Mouse (Mus musculus) C2C12 (cell line): ENCODE data around the gene Rhox13. TPM values are rescaled to one million over a fixed set of nuclear protein-coding genes. Genes with fewer than 3 reads are reported as not detected.

Source experiments
- H3K27me3 ChIP-seq: one replicate; pipeline ENCODE4 v1.6.1; 2011; ENCODE audit not compliant: control insufficient read depth, insufficient read depth, insufficient read length
- H3K36me3 ChIP-seq: one replicate; pipeline ENCODE4 v1.6.1; 2011; ENCODE audit not compliant: control insufficient read depth, insufficient read depth
- H3K4me3 ChIP-seq: one replicate; pipeline ENCODE4 v1.5.1; 2011; ENCODE audit warnings: mild to moderate bottlenecking, control low read depth; ENCODE audit not compliant: poor library complexity, insufficient read depth, severe bottlenecking
- H3K79me2 ChIP-seq: one replicate; pipeline ENCODE4 v1.6.1; 2011; ENCODE audit not compliant: control insufficient read depth, insufficient read depth
- H3K79me3 ChIP-seq: one replicate; pipeline ENCODE4 v1.6.1; 2011; ENCODE audit warnings: low read depth, control low read depth
- H3ac ChIP-seq: one replicate; pipeline ENCODE3; 2011; ENCODE audit warnings: low read depth; ENCODE audit not compliant: control insufficient read depth, insufficient read length
- CEBPB ChIP-seq: IDR thresholded peaks from one replicate; pipeline ENCODE4 v1.6.1; 2011; ENCODE audit warnings: low read depth, mild to moderate bottlenecking, control low read depth, moderate library complexity
- CTCF ChIP-seq: IDR thresholded peaks from one replicate; pipeline ENCODE4 v1.5.1; 2011; ENCODE audit not compliant: control insufficient read depth, insufficient read depth, insufficient read length
- FOSL1 ChIP-seq: IDR thresholded peaks from one replicate; pipeline ENCODE4 v1.8.0; 2011; ENCODE audit warnings: mild to moderate bottlenecking, low read length; ENCODE audit not compliant: poor library complexity, insufficient read depth, severe bottlenecking
- MAX ChIP-seq: IDR thresholded peaks from one replicate; pipeline ENCODE4 v1.6.1; 2011; ENCODE audit warnings: mild to moderate bottlenecking, control low read depth
- MYOD1 ChIP-seq: IDR thresholded peaks from one replicate; pipeline ENCODE4 v1.6.1; 2011; ENCODE audit warnings: low read depth; ENCODE audit not compliant: control insufficient read depth, insufficient read length
- MYOG ChIP-seq: IDR thresholded peaks from one replicate; pipeline ENCODE4 v1.6.1; 2011; ENCODE audit not compliant: control insufficient read depth, insufficient read length; ENCODE audit errors: extremely low read depth
- USF1 ChIP-seq: IDR thresholded peaks from one replicate; pipeline ENCODE4 v1.6.1; 2011; ENCODE audit warnings: low read depth, mild to moderate bottlenecking, control low read depth, moderate library complexity
- long read RNA-seq, 2 experiments: library from polyadenylated mRNA; unstranded; transcript quantifications; one replicate each; pipeline ENCODE4 v2.0.0; 2019 to 2020
- polyA plus RNA-seq: library from polyadenylated mRNA; unstranded; fragments of >200 nt; fragmentation: generic; extraction: Trizol; gene quantifications from one replicate; pipeline ENCODE4 v1.2.1, GENCODE M21; 2012; ENCODE audit warnings: missing spikeins

Gene Rhox13
- not detected for polyA plus RNA-seq
- long read RNA-seq, experiment 1: 0 reads
- long read RNA-seq, experiment 2: 0 reads

DNA sequence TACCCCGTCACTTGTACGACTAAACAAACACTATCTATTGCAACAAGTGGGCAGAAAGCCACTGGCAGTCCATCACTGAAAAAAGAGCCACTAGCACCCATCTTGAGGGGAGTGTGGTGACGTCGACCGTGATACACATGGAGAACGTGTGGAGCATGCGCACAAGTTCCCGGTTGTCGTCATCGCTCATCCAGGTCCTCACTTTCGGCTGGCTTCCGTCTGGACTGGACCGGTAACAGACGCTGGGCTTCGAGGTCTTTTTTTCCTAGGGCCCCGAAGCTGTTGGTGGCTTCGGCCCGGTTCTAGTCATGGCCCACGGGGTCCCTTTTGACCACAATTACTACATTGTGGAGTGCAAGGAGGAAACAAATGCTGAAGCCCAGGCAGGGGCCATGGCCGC is at the start of gene Rhox13:
Gene Rhox13 (plus strand): TSS at position 238 of the 400 bp plus-strand sequence.
- TF ChIP-seq CTCF (no peak), MYOG (no peak), CEBPB (no peak), MYOD1 (no peak), USF1 (no peak)
- Histone ChIP-seq H3K79me2 (no peaks in the 10 kb centered on the region), H3ac (no peak within 1 kb of the TSS), H3K79me3 (no peaks in the 10 kb centered on the region), H3K36me3 (no peaks in the 10 kb centered on the region), H3K4me3 (no peak within 1 kb of the TSS), H3K27me3 (no peaks in the 10 kb centered on the region)

DNA sequence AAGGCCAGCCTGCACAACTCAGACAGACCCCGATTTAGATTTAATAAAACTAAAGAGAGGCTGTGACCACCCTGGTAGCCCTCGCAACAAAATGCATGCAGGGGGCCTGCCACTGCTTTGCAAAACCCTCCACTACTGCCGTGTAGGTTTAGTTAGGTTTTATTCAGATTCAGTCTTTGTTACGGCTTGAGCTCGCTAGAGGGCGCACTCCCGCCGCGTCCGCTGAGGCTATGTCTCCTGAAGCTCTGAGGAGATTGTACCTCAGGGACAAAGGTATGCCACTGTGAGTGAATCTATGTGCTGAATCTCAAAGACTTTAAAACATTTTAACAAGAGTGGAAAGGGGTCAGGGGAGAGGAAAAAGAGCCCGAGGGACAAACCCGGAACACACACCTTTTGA is 36.8 kb upstream of the Rhox13 start:
- H3ac ChIP-seq: no peak overlapping the region
- no peaks in the 10 kb centered on the region for H3K36me3 ChIP-seq
- no peaks in the 10 kb centered on the region for H3K27me3 ChIP-seq
- H3K4me3 ChIP-seq: no peak overlapping the region
- no peaks in the 10 kb centered on the region for H3K79me3 ChIP-seq
- TF ChIP-seq USF1 (no peak), CTCF (peak; percentile 2), MAX (no peak)
- no peaks in the 10 kb centered on the region for H3K79me2 ChIP-seq

DNA sequence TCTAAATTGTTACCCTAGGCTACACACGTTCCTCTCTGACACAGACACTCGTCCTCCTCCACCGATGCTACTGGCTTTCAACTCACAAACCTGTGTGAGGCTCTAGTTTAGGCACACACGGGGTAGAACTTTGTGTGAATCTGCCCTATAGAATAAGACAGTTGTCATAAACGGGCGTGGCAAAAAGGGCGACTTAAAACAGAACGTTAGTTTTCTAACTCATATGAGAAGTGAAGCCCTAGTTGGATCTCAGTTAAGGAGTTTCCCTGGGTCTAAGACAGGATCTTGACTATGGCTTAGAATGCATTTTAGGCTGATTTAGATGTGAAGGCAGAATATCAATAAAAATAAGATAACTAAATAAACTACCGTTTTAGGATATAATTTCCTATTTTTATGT is 36.0 kb upstream of the Rhox13 start, which contains the start of gene Rhox11:
Gene Rhox11 (minus strand): TSS at position 101 of the 400 bp plus-strand sequence.
- no peaks in the 10 kb centered on the region for H3K36me3 ChIP-seq
- H3K79me3 ChIP-seq: no peaks in the 10 kb centered on the region
- no peaks in the 10 kb centered on the region for H3K27me3 ChIP-seq
- TF ChIP-seq MYOD1: no peak
- TF ChIP-seq MYOG: no peak
- TF ChIP-seq USF1: no peak
- no peak for TF ChIP-seq CTCF
- TF ChIP-seq CEBPB: no peak
- TF ChIP-seq MAX: no peak
- no peak for TF ChIP-seq FOSL1
- no peak within 1 kb of the TSS for H3ac ChIP-seq
- no peak within 1 kb of the TSS for H3K4me3 ChIP-seq
- no peaks in the 10 kb centered on the region for H3K79me2 ChIP-seq

DNA sequence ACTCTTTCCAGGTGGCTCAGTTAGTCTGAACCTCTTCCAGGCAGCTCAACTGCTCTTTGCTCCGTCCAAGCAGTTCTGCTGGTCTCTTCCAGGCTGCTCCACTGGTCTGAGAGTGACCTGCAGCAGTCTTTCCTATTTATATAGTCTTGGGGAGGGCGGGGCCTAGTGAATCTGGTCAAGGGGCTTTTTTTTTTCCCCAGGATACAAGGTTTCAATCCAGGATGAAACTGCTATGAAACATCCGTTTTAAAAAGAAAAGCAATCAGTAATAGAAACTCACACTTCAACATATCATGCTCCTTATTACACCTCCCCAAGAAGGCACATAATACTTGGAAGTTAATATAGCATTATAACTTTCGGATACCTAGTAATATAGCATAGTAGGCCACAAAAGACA is 10.2 kb upstream of the Rhox13 start, which contains the start of gene Rhox12:
Gene Rhox12 (minus strand): TSS at position 101 of the 400 bp plus-strand sequence.
- no peak for TF ChIP-seq MAX
- no peak for TF ChIP-seq FOSL1
- no peak for TF ChIP-seq CTCF
- no peak for TF ChIP-seq MYOG
- TF ChIP-seq USF1: no peak
- no peak for TF ChIP-seq CEBPB
- TF ChIP-seq MYOD1: no peak
- no peaks in the 10 kb centered on the region for H3K27me3 ChIP-seq
- H3K79me2 ChIP-seq: no peaks in the 10 kb centered on the region
- no peaks in the 10 kb centered on the region for H3K36me3 ChIP-seq
- H3K79me3 ChIP-seq: no peaks in the 10 kb centered on the region
- no peak within 1 kb of the TSS for H3ac ChIP-seq
- H3K4me3 ChIP-seq: no peak within 1 kb of the TSS

DNA sequence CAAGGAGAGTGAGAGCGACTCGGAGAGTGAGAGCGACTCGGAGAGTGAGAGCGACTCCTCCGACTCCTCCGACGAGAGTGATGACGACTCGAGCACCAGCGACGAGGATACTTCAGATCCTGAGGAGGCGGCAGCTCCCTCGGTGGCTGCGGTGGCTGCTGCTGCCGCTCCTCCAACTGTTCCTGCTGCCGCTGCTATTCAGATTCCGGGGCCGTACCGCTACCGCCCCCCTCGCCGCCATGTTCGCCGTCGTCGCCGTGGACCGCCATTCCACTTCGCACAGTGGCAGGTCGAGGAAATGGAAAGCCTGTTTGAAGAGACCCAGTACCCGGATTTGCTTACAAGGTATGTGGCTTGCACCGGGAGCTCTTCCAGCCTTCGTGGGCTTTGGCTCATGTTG is 459 bp downstream of the Rhox13 start:
- Histone ChIP-seq H3K4me3 (no peak overlapping the region), H3K79me2 (no peaks in the 10 kb centered on the region), H3K36me3 (no peaks in the 10 kb centered on the region), H3K79me3 (no peaks in the 10 kb centered on the region), H3ac (no peak overlapping the region), H3K27me3 (no peaks in the 10 kb centered on the region)
- no peak for TF ChIP-seq MYOG
- TF ChIP-seq CEBPB: no peak
- no peak for TF ChIP-seq MYOD1
- no peak for TF ChIP-seq USF1
- no peak for TF ChIP-seq CTCF
- no peak for TF ChIP-seq FOSL1
- no peak for TF ChIP-seq MAX

DNA sequence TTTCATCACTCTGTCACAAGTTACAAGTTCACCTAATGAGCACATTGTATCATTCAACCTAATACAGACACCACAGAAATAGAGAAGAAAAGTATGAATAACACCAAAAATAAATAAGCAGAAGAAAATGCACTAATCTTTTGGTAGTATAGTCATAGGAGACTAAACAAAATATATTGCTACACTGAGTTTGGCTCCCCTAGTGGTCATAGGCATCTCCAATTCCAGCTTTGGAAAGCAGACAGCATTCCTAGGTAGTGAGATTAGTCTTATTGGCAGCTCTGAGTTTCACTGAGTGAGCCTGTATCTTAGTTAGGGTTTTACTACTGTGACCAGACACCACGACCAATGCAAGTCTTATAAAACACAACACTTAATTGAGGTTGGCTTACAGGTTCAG is 38.1 kb downstream of the Rhox13 start:
- no peak overlapping the region for H3ac ChIP-seq
- H3K4me3 ChIP-seq: no peak overlapping the region
- H3K36me3 ChIP-seq: no peaks in the 10 kb centered on the region
- no peaks in the 10 kb centered on the region for H3K79me2 ChIP-seq
- H3K27me3 ChIP-seq: no peaks in the 10 kb centered on the region
- no peaks in the 10 kb centered on the region for H3K79me3 ChIP-seq
- TF ChIP-seq MYOG (no peak), MYOD1 (no peak), CTCF (no peak), MAX (no peak), FOSL1 (no peak), USF1 (no peak), CEBPB (no peak)
